Mouse (Mus musculus): ENCODE data around the gene Shisa3.
A peak's percentile ranks its signal among the peaks of the same experiment; 100 is the strongest.

The Shisa3 gene

GRCm38 (mm10) chr5:67633138-67633782 lies 25.6 kb downstream of the Shisa3 start:
- no peak for DNase-seq (ENCODE audit: low spot score in 2 of 2)

GRCm38 (mm10) chr5:67633831-67634268 lies 26.2 kb downstream of the Shisa3 start:
- DNase-seq (ENCODE audit: low spot score in 2 of 2): no peak

GRCm38 (mm10) chr5:67634339-67634738 lies 26.7 kb downstream of the Shisa3 start:
- DNase-seq (ENCODE audit: low spot score in 2 of 2): no peak

GRCm38 (mm10) chr5:67640596-67641312 lies 33.1 kb downstream of the Shisa3 start:
- DNase-seq (ENCODE audit: low spot score in 2 of 2): no peak

GRCm38 (mm10) chr5:67641406-67642120 lies 33.9 kb downstream of the Shisa3 start:
- no peak for DNase-seq (ENCODE audit: low spot score in 2 of 2)

GRCm38 (mm10) chr5:67643537-67644255 lies 36.0 kb downstream of the Shisa3 start:
- peak in 1 of 2 experiments; percentile 25 for DNase-seq (ENCODE audit: low spot score in 2 of 2)

- DNase-seq (ENCODE audit: low spot score in 2 of 2): no peak
Measured at GRCm38 (mm10) chr5:67646756-67647529, 39.3 kb downstream of the Shisa3 start.

GRCm38 (mm10) chr5:67647568-67647967 lies 39.9 kb downstream of the Shisa3 start:
- DNase-seq (ENCODE audit: low spot score in 2 of 2): no peak

- DNase-seq (ENCODE audit: low spot score in 2 of 2): no peak
Measured at GRCm38 (mm10) chr5:67649156-67649555, 41.5 kb downstream of the Shisa3 start.

- DNase-seq (ENCODE audit: low spot score in 2 of 2): no peak
Measured at GRCm38 (mm10) chr5:67650021-67650420, 42.3 kb downstream of the Shisa3 start.

- no peak for DNase-seq (ENCODE audit: low spot score in 2 of 2)
Measured at GRCm38 (mm10) chr5:67652468-67652867, 44.8 kb downstream of the Shisa3 start.

GRCm38 (mm10) chr5:67653543-67653942 lies 45.9 kb downstream of the Shisa3 start:
- no peak for DNase-seq (ENCODE audit: low spot score in 2 of 2)

- peak in 1 of 2 experiments; percentile 37 for DNase-seq (ENCODE audit: low spot score in 2 of 2)
Measured at GRCm38 (mm10) chr5:67654572-67654971, 46.9 kb downstream of the Shisa3 start.

- no peak for DNase-seq (ENCODE audit: low spot score in 2 of 2)
Measured at GRCm38 (mm10) chr5:67655696-67656519, 48.2 kb downstream of the Shisa3 start.

- DNase-seq (ENCODE audit: low spot score in 2 of 2): no peak
Measured at GRCm38 (mm10) chr5:67656821-67657259, 49.2 kb downstream of the Shisa3 start.

GRCm38 (mm10) chr5:67659864-67660263 lies 52.2 kb downstream of the Shisa3 start:
- no peak for DNase-seq (ENCODE audit: low spot score in 2 of 2)

- no peak for DNase-seq (ENCODE audit: low spot score in 2 of 2)
Measured at GRCm38 (mm10) chr5:67662715-67663114, 55.0 kb downstream of the Shisa3 start.

GRCm38 (mm10) chr5:67669436-67669896 lies 61.8 kb downstream of the Shisa3 start:
- no peak for DNase-seq (ENCODE audit: low spot score in 2 of 2)

- no peak for DNase-seq (ENCODE audit: low spot score in 2 of 2)
Measured at GRCm38 (mm10) chr5:67670158-67670557, 62.5 kb downstream of the Shisa3 start.

- DNase-seq (ENCODE audit: low spot score in 2 of 2): no peak
Measured at GRCm38 (mm10) chr5:67673008-67673407, 65.3 kb downstream of the Shisa3 start.

Data from left cerebral cortex, adult 9 months (tissue).